Mouse (Mus musculus) spleen, adult 2 months (tissue): ENCODE data around the gene Spata45. TPM values are rescaled to one million over a fixed set of nuclear protein-coding genes. Genes with fewer than 3 reads are reported as not detected.

Source experiments
- DNase-seq, 2 experiments: peaks; one replicate each; pipeline versions ENCODE4 v3.0.0 to v3.0.0-alpha.2; 2012 to 2021; ENCODE audit warnings: low spot score in 2 of 2, low read depth in 1 of 2
- H3K27ac ChIP-seq: fragments of 200-500 bp; 2 replicates; pipeline ENCODE4 v1.5.1; 2012; ENCODE audit warnings: low read length, inconsistent platforms; ENCODE audit not compliant: insufficient read depth
- H3K27me3 ChIP-seq: fragments of 200-500 bp; 2 replicates; pipeline ENCODE4 v1.6.1; 2012; ENCODE audit warnings: mild to moderate bottlenecking, moderate library complexity, low read length, inconsistent platforms; ENCODE audit not compliant: control insufficient read depth, insufficient read depth
- H3K36me3 ChIP-seq: fragments of 200-500 bp; 2 replicates; pipeline ENCODE4 v1.6.1; 2012; ENCODE audit warnings: mild to moderate bottlenecking, low read length, inconsistent platforms; ENCODE audit not compliant: control insufficient read depth, insufficient read depth
- H3K4me1 ChIP-seq: fragments of 200-500 bp; 2 replicates; pipeline ENCODE4 v1.6.1; 2011; ENCODE audit warnings: inconsistent platforms; ENCODE audit not compliant: control insufficient read depth, insufficient read depth, insufficient read length
- H3K4me3 ChIP-seq: fragments of 200-500 bp; 2 replicates; pipeline ENCODE4 v1.5.1; 2011; ENCODE audit warnings: mild to moderate bottlenecking, inconsistent platforms; ENCODE audit not compliant: insufficient read depth, insufficient read length; ENCODE audit errors: extremely low read depth
- CTCF ChIP-seq: fragments of 200-500 bp; IDR thresholded peaks from 2 replicates; pipeline ENCODE4 v1.5.1; 2011; ENCODE audit warnings: mild to moderate bottlenecking, inconsistent platforms; ENCODE audit not compliant: insufficient read depth, insufficient read length, insufficient replicate concordance; ENCODE audit errors: extremely low read depth
- POLR2A ChIP-seq: fragments of 200-500 bp; IDR thresholded peaks from 2 replicates; pipeline ENCODE4 v1.6.1; 2011; ENCODE audit warnings: low read depth, low read length, inconsistent platforms
- WGBS: fragments of 180-500 bp; shearing (Covaris S2); methylation state at CpG from one replicate; pipeline ENCODE4 v1.1.7; 2018; 5-methylcytosine and 5-hydroxymethylcytosine counted together
- polyA plus RNA-seq: library from polyadenylated mRNA; depleted of rRNA; stranded (reverse); fragments of >200 nt; gene quantifications from 2 replicates; pipeline ENCODE4 v1.2.3, GENCODE M21; 2012

Gene Spata45
- polyA plus RNA-seq, 1 experiment = not detected

DNA sequence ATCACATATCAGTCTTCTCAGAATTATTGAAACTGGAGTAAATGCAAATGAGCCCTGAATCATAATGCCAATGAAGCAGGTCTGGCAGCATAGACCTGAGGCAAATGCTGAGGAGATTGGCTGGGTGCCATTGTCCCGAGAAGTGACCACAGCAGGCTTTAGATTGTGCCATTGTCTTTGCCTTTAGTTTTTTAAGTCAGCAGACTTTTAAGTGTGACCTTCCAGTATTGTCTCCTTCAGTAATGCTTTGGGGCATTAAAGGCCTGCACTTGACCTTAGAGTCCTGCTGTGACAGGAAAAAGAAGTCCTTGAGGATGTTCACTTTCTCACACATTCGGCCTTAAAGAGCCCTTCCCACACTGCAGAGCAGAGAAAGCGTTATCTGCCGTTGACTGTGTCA lies 33.8 kb downstream of the Spata45 start:
- no peak overlapping the region for H3K4me3 ChIP-seq
- no peaks in the 10 kb centered on the region for H3K36me3 ChIP-seq
- H3K4me1 ChIP-seq = peaks cover 14% of the 10 kb centered on the region; the same call in 1 of the 2 replicates
- TF ChIP-seq CTCF (no peak), POLR2A (no peak)
- no peaks in the 10 kb centered on the region for H3K27me3 ChIP-seq
- WGBS = 86% methylated on average over 4 of the region's 4 CpGs
- no peak for DNase-seq
- H3K27ac ChIP-seq = peak overlapping the region; percentile 54

DNA sequence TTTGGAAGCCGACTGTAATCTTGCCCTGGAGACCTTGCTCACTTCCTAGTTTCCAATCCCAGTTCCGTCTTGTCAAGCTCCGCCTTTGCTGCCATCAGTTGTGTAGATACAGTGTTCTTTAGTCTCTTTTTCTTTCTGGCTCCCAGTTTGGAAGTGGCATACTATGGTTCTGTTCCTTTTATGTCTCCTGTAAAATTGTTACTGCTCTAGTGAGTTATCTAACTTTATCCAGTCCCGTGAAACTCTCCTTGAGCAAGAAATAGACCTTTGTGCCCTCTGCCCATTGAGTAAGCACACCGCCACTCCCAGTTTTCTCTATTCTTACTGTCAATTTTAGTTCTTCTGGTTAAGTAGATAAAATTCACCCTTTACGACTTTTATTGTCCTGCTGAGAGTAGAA lies 35.2 kb downstream of the Spata45 start:
- TF ChIP-seq POLR2A (no peak), CTCF (no peak)
- Histone ChIP-seq H3K36me3 (no peaks in the 10 kb centered on the region), H3K27me3 (no peaks in the 10 kb centered on the region), H3K4me1 (peaks cover 14% of the 10 kb centered on the region; the same call in 1 of the 2 replicates), H3K4me3 (no peak overlapping the region), H3K27ac (no peak overlapping the region; the same call in 1 of the 2 replicates)
- DNase-seq = no peak
- WGBS = 84% methylated on average over 6 of the region's 6 CpGs

- no peaks in the 10 kb centered on the region for H3K36me3 ChIP-seq
- peak overlapping the region; percentile 83 for H3K27ac ChIP-seq
- H3K4me1 ChIP-seq = peaks cover 14% of the 10 kb centered on the region; the same call in 1 of the 2 replicates
- WGBS = 83% methylated on average over 16 of the region's 16 CpGs
- TF ChIP-seq CTCF = no peak
- no peaks in the 10 kb centered on the region for H3K27me3 ChIP-seq
- DNase-seq = no peak
- H3K4me3 ChIP-seq = no peak overlapping the region
Observed at GRCm38 (mm10) chr1:191072329-191072913, 36.0 kb downstream of the Spata45 start.

- Histone ChIP-seq H3K27ac (peak overlapping the region; percentile 83), H3K36me3 (no peaks in the 10 kb centered on the region), H3K4me1 (peaks cover 14% of the 10 kb centered on the region; the same call in 1 of the 2 replicates), H3K4me3 (no peak overlapping the region), H3K27me3 (no peaks in the 10 kb centered on the region)
- peak; percentile 34 to 63 for DNase-seq
- WGBS = 35% methylated on average over 6 of the region's 6 CpGs
- no peak for TF ChIP-seq POLR2A
- no peak for TF ChIP-seq CTCF
Observed at GRCm38 (mm10) chr1:191073001-191073400, 36.6 kb downstream of the Spata45 start.

DNA sequence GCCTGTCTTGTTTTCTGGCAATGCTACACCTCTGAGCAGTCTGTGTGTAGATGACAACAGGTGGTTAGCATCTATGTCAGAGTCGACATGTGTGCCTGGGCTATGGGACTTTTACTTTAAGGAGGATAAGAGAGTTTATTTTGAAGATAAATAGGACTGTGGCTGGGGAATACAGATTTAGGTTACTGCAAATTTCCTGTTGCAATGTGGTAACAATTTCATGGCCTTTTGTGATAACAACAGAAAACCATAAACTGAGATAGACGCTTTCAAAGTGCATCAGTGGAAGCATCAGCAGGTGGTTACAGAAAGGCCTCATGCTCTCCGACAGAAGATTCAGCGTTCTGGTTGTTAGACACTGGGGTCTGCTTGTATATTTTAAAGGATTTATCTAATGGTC lies 37.0 kb downstream of the Spata45 start:
- whole genome bisulfite sequencing = 76% methylated on average over 4 of the region's 4 CpGs
- Histone ChIP-seq H3K27me3 (no peaks in the 10 kb centered on the region), H3K4me1 (peaks cover 14% of the 10 kb centered on the region; the same call in 1 of the 2 replicates), H3K27ac (peak overlapping the region; percentile 48), H3K4me3 (no peak overlapping the region), H3K36me3 (no peaks in the 10 kb centered on the region)
- DNase-seq = no peak
- TF ChIP-seq POLR2A = no peak
- no peak for TF ChIP-seq CTCF

GRCm38 (mm10) chr1:191075199-191075883 lies 38.9 kb downstream of the Spata45 start:
- Histone ChIP-seq H3K27ac (peak overlapping the region; percentile 26; the same call in 1 of the 2 replicates), H3K4me1 (peaks cover 14% of the 10 kb centered on the region; the same call in 1 of the 2 replicates), H3K27me3 (no peaks in the 10 kb centered on the region), H3K4me3 (no peak overlapping the region), H3K36me3 (0 out of 2 replicates have a peak, but pooled peaks cover under 1% of the 10 kb centered on the region)
- no peak for TF ChIP-seq POLR2A
- TF ChIP-seq CTCF = peak; percentile 44; the same call in 1 of the 2 replicates
- no peak for DNase-seq
- WGBS = 62% methylated on average over 10 of the region's 10 CpGs

DNA sequence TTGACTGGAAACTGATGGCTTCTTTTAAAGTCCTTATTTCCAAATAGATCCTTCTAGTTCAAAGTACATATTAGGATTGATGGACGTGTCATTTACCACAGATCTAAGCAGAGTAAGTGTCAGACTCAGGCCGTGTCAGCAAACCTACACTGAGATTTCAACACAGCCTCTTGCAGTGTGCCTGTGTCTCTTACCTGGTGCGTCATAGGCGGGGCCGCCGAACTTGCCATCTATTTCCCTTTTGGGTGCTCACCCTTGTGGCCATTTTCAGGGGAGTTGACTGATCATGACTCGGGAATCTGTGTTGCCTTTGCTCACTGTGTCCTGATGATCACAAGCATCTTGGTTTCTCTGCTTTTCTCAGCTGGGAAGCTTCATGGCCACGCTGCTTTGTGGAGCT lies 46.8 kb downstream of the Spata45 start:
- TF ChIP-seq CTCF (no peak), POLR2A (no peak)

More for the DNA sequence above, 46.8 kb downstream of the Spata45 start:
- WGBS = 92% methylated on average over 8 of the region's 8 CpGs
- H3K27me3 ChIP-seq = no peaks in the 10 kb centered on the region
- no peak for DNase-seq
- H3K4me3 ChIP-seq = no peak overlapping the region
- H3K27ac ChIP-seq = no peak overlapping the region
- H3K4me1 ChIP-seq = peaks cover 3% of the 10 kb centered on the region; the same call in 1 of the 2 replicates
- peaks cover 3% of the 10 kb centered on the region; the same call in 1 of the 2 replicates for H3K36me3 ChIP-seq
